Mouse (Mus musculus) CH12.LX (cell line): Measurements from ENCODE around the gene Sparcl1. TPM values are rescaled to one million over a fixed set of nuclear protein-coding genes. Genes with fewer than 3 reads are reported as not detected.

ENCODE experiments used
- DNase-seq: peaks from one replicate; pipeline ENCODE4 v3.0.0-alpha.2; 2013; ENCODE audit errors: extremely low read depth
- H3K27ac ChIP-seq: 2 replicates; pipeline ENCODE4 v1.5.1; 2012; ENCODE audit warnings: low read depth, mild to moderate bottlenecking, control low read depth, moderate library complexity; ENCODE audit not compliant: insufficient read depth
- H3K27me3 ChIP-seq: replicated peaks from 2 replicates; pipeline ENCODE3; 2012; ENCODE audit warnings: inconsistent platforms
- H3K36me3 ChIP-seq, 2 experiments: replicated peaks in 1 of 2; 2 replicates each; pipeline versions ENCODE3 to v1.6.1; 2012; ENCODE audit warnings: inconsistent platforms in 1 of 2, low read length in 1 of 2, mild to moderate bottlenecking in 1 of 2, mixed read lengths in 1 of 2, moderate library complexity in 1 of 2; ENCODE audit not compliant: control insufficient read depth in 1 of 2, insufficient read depth in 1 of 2
- H3K4me1 ChIP-seq, 2 experiments: 2 replicates each; pipeline ENCODE4 v1.6.1; 2012; ENCODE audit warnings: inconsistent platforms in 1 of 2, moderate library complexity in 1 of 2; ENCODE audit not compliant: insufficient read depth in 2 of 2, control insufficient read depth in 1 of 2
- H3K4me2 ChIP-seq: 2 replicates; pipeline ENCODE4 v1.6.1; 2012; ENCODE audit warnings: low read depth, mild to moderate bottlenecking, control low read depth; ENCODE audit not compliant: poor library complexity, insufficient read depth, severe bottlenecking
- H3K4me3 ChIP-seq, 3 experiments: fragments of 150-350 bp in 1 of 3; sonication (generic) in 1 of 3; replicated peaks in 1 of 3; 2 replicates each; pipeline versions ENCODE3 to v1.5.1; 2011 to 2012; ENCODE audit warnings: low read depth in 2 of 3, low read length in 2 of 3, mild to moderate bottlenecking in 2 of 3, moderate library complexity in 2 of 3, control low read depth in 1 of 3, improper control_type of control experiment in 1 of 3, inconsistent platforms in 1 of 3, mixed read lengths in 1 of 3; ENCODE audit not compliant: poor library complexity in 1 of 3
- H3K79me2 ChIP-seq: replicated peaks from 2 replicates; pipeline ENCODE4 v1.6.1; 2012; ENCODE audit warnings: mild to moderate bottlenecking, moderate library complexity; ENCODE audit not compliant: control insufficient read depth, poor library complexity, insufficient read depth, severe bottlenecking; ENCODE audit errors: extremely low read depth
- H3K9ac ChIP-seq: 2 replicates; pipeline ENCODE4 v1.6.1; 2012; ENCODE audit warnings: low read depth, mild to moderate bottlenecking, control low read depth, moderate library complexity; ENCODE audit not compliant: insufficient read depth
- H3K9me3 ChIP-seq: replicated peaks from 2 replicates; pipeline ENCODE3; 2012; ENCODE audit warnings: low read length, inconsistent platforms, mixed read lengths
- BHLHE40 ChIP-seq: IDR thresholded peaks from 2 replicates; pipeline ENCODE4 v1.6.1; 2011; ENCODE audit warnings: mild to moderate bottlenecking, low read depth, low read length, improper control_type of control experiment
- CHD1 ChIP-seq: IDR thresholded peaks from 2 replicates; pipeline ENCODE4 v1.6.1; 2012; ENCODE audit warnings: low read depth, low read length, improper control_type of control experiment, inconsistent platforms
- CHD2 ChIP-seq: IDR thresholded peaks from 2 replicates; pipeline ENCODE4 v1.6.1; 2011; ENCODE audit warnings: low read length, improper control_type of control experiment
- CTCF ChIP-seq, 2 experiments: IDR thresholded peaks in 1 of 2; conservative IDR thresholded peaks in 1 of 2; 2 replicates each; pipeline ENCODE4 v1.5.1; 2011 to 2012; ENCODE audit warnings: low read depth in 2 of 2, low read length in 2 of 2, improper control_type of control experiment in 1 of 2, inconsistent platforms in 1 of 2, mild to moderate bottlenecking in 1 of 2, moderate library complexity in 1 of 2
- E2F4 ChIP-seq: IDR thresholded peaks from 2 replicates; pipeline ENCODE4 v1.6.1; 2011; ENCODE audit warnings: low read depth, low read length, improper control_type of control experiment; ENCODE audit not compliant: insufficient replicate concordance
- EP300 ChIP-seq: IDR thresholded peaks from 2 replicates; pipeline ENCODE4 v1.6.1; 2011; ENCODE audit warnings: low read length, improper control_type of control experiment
- ETS1 ChIP-seq: conservative IDR thresholded peaks from 2 replicates; pipeline ENCODE4 v1.6.1; 2012; ENCODE audit warnings: low read depth, mild to moderate bottlenecking, inconsistent platforms, low read length, improper control_type of control experiment, moderate library complexity
- HCFC1 ChIP-seq: IDR thresholded peaks from 2 replicates; pipeline ENCODE4 v1.6.1; 2012; ENCODE audit warnings: low read depth, mild to moderate bottlenecking, inconsistent platforms, low read length, improper control_type of control experiment
- JUN ChIP-seq: IDR thresholded peaks from 2 replicates; pipeline ENCODE4 v1.6.1; 2011; ENCODE audit warnings: low read depth, mild to moderate bottlenecking, low read length, improper control_type of control experiment, moderate library complexity; ENCODE audit not compliant: insufficient read depth
- KAT2A ChIP-seq: IDR thresholded peaks from 2 replicates; pipeline ENCODE4 v1.6.1; 2012; ENCODE audit warnings: low read length, improper control_type of control experiment, inconsistent platforms; ENCODE audit not compliant: insufficient replicate concordance
- MAZ ChIP-seq: IDR thresholded peaks from 2 replicates; pipeline ENCODE4 v1.6.1; 2012; ENCODE audit warnings: low read depth, mild to moderate bottlenecking, inconsistent platforms, low read length, improper control_type of control experiment, moderate library complexity
- MXI1 ChIP-seq: IDR thresholded peaks from 2 replicates; pipeline ENCODE4 v1.6.1; 2011; ENCODE audit warnings: mild to moderate bottlenecking, low read depth, low read length, improper control_type of control experiment
- MYC ChIP-seq: IDR thresholded peaks from 2 replicates; pipeline ENCODE4 v1.6.1; 2011; ENCODE audit warnings: low read depth, mild to moderate bottlenecking, improper control_type of control experiment, low read length
- NELFE ChIP-seq: IDR thresholded peaks from 2 replicates; pipeline ENCODE4 v1.6.1; 2011; ENCODE audit warnings: low read depth, low read length, improper control_type of control experiment
- POLR2A ChIP-seq: IDR thresholded peaks from 2 replicates; pipeline ENCODE4 v1.6.1; 2011; ENCODE audit warnings: low read depth, mild to moderate bottlenecking, improper control_type of control experiment, low read length
- RAD21 ChIP-seq: IDR thresholded peaks from 2 replicates; pipeline ENCODE4 v1.6.1; 2011; ENCODE audit warnings: low read depth, mild to moderate bottlenecking, low read length, improper control_type of control experiment, moderate library complexity
- SIN3A ChIP-seq: IDR thresholded peaks from 2 replicates; pipeline ENCODE4 v1.6.1; 2012; ENCODE audit warnings: low read length, improper control_type of control experiment, inconsistent platforms
- SMC3 ChIP-seq: IDR thresholded peaks from 2 replicates; pipeline ENCODE4 v1.6.1; 2011; ENCODE audit warnings: low read depth, low read length, improper control_type of control experiment
- TBP ChIP-seq: conservative IDR thresholded peaks from 2 replicates; pipeline ENCODE4 v1.6.1; 2011; ENCODE audit warnings: low read depth, low read length, improper control_type of control experiment
- UBTF ChIP-seq: IDR thresholded peaks from 2 replicates; pipeline ENCODE4 v1.6.1; 2012; ENCODE audit warnings: low read depth, mild to moderate bottlenecking, inconsistent platforms, low read length, improper control_type of control experiment, moderate library complexity
- USF1 ChIP-seq: IDR thresholded peaks from 2 replicates; pipeline ENCODE4 v1.6.1; 2014; ENCODE audit warnings: low read depth, mild to moderate bottlenecking, inconsistent platforms, low read length, improper control_type of control experiment
- ZC3H11A ChIP-seq: IDR thresholded peaks from 2 replicates; pipeline ENCODE4 v1.6.1; 2012; ENCODE audit warnings: low read depth, mild to moderate bottlenecking, inconsistent platforms, low read length, improper control_type of control experiment
- ZKSCAN1 ChIP-seq: IDR thresholded peaks from 2 replicates; pipeline ENCODE4 v1.6.1; 2012; ENCODE audit warnings: low read depth, inconsistent platforms, low read length, improper control_type of control experiment, borderline replicate concordance
- ZNF384 ChIP-seq: IDR thresholded peaks from 2 replicates; pipeline ENCODE4 v1.6.1; 2012; ENCODE audit warnings: low read depth, low read length, improper control_type of control experiment, inconsistent platforms
- dilution Hi-C: fragments of 300-500 bp; cut with MboI; formaldehyde crosslinking; loops from 2 replicates; pipeline ENCODE4 v1.14.3; 2020; ENCODE audit warnings: low sequenced_read_pairs; ENCODE audit not compliant: extremely low pct_unique_long_range_greater_than_20kb, extremely low pct_ligation_motif_present
- in situ Hi-C: fragments of 300-500 bp; cut with MboI; formaldehyde crosslinking; loops from 3 replicates; pipeline ENCODE4 v1.14.3; 2019; ENCODE audit warnings: low sequenced_read_pairs, low pct_ligation_motif_present, low pct_unique_long_range_greater_than_20kb, mixed read lengths
- polyA plus RNA-seq: library from polyadenylated mRNA; unstranded; fragments of >175 nt; gene quantifications from 2 replicates; pipeline ENCODE4 v1.2.1, GENCODE M21; 2012; ENCODE audit warnings: low read depth; ENCODE audit not compliant: insufficient read length
- total RNA-seq, 2 experiments: library from RNA; depleted of rRNA; stranded (reverse); fragments of 300-350 nt in 1 of 2; fragments of >200 nt in 1 of 2; gene quantifications; 2 replicates each; pipeline ENCODE4 v1.2.3; 2012 to 2014

Gene Sparcl1
- total and polyA plus RNA-seq, 3 experiments: not detected

DNA sequence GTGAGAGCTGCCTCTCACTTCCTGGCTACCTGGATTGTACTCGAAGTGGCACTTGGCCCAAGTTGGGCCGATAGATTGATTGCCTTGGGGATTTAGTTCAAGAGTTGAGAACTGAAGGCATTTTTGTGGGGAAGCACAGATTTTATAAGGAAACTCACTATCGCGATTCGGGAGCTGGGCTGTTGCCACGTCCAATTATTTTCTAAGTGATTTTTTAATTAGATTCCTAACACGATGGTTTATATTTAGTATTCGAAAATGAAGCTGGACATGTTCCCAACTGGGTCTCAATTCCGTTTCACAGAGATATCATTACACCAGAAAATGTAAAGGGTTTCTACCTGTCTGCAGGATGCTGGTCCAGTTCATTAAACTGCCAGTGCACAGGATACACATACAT is 28.2 kb downstream of the Sparcl1 start:
- in situ Hi-C loops: no loop called here
- H3K4me3 ChIP-seq: no peak overlapping the region
- no peak overlapping the region for H3K4me2 ChIP-seq
- DNase-seq: no peak
- no peak overlapping the region for H3K27ac ChIP-seq
- TF ChIP-seq UBTF (no peak), POLR2A (no peak), KAT2A (no peak), HCFC1 (no peak), ZNF384 (no peak), E2F4 (no peak), JUN (no peak)
- TF ChIP-seq, all 38 proteins: peak for 0
- no peaks in the 10 kb centered on the region for H3K27me3 ChIP-seq
- dilution Hi-C loops: no loop called here
- H3K4me1 ChIP-seq: peaks cover 0 to 6% of the 10 kb centered on the region in 2 experiments; a peak in 2 of 4 replicates
- H3K36me3 ChIP-seq: no peaks in the 10 kb centered on the region
- no peaks in the 10 kb centered on the region for H3K79me2 ChIP-seq
- no peak overlapping the region for H3K9ac ChIP-seq
- H3K9me3 ChIP-seq: peaks cover 4% of the 10 kb centered on the region

DNA sequence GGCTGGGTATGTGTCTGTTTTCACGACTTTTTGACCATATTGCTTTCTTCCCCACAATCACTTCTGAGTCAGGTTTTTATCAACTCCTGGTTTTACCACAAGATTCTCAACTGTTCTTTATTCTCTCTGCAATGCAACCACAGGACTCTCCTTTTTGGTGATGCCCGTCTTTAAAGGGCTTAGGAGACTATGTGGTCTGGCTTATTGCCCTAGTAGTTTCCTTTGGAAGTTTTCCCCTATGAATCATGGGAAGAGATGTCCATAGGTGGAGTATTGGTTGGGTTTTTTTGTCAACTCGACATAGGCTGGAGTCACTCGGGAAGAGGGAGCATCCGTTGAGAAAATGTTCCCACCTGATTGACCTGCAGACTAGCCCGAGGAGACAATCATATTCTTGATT is 32.8 kb downstream of the Sparcl1 start:
- TF ChIP-seq ETS1 (no peak), ZKSCAN1 (no peak), USF1 (no peak), E2F4 (no peak), SIN3A (no peak), MYC (no peak), MAZ (no peak), CHD1 (no peak), SMC3 (no peak), POLR2A (no peak), BHLHE40 (no peak), MXI1 (no peak), CTCF (conservative IDR thresholded peaks at IDR 0.05 in 1 of 2, IDR thresholded peaks at IDR 0.05 in 1 of 2; ENCODE audit: low read depth in 2 of 2, low read length in 2 of 2) (no peak), ZNF384 (no peak), CHD2 (no peak), RAD21 (no peak), ZC3H11A (no peak), TBP (no peak), EP300 (no peak), NELFE (no peak)
- Histone ChIP-seq H3K36me3 (no peaks in the 10 kb centered on the region), H3K9me3 (no peaks in the 10 kb centered on the region), H3K27me3 (no peaks in the 10 kb centered on the region), H3K9ac (no peak overlapping the region), H3K4me2 (no peak overlapping the region), H3K4me1 (peaks cover 0 to 6% of the 10 kb centered on the region in 2 experiments; a peak in 2 of 4 replicates), H3K4me3 (no peak overlapping the region), H3K27ac (no peak overlapping the region), H3K79me2 (no peaks in the 10 kb centered on the region)
- no peak for DNase-seq
- in situ Hi-C loops (no loop called here), dilution Hi-C loops (no loop called here)
